Mouse (Mus musculus): ENCODE results near the gene Srebf2. TPM values are rescaled to one million over a fixed set of nuclear protein-coding genes. Genes with fewer than 3 reads are reported as not detected.

Gene Srebf2
- polyA plus RNA-seq, 1 experiment = not detected

DNA sequence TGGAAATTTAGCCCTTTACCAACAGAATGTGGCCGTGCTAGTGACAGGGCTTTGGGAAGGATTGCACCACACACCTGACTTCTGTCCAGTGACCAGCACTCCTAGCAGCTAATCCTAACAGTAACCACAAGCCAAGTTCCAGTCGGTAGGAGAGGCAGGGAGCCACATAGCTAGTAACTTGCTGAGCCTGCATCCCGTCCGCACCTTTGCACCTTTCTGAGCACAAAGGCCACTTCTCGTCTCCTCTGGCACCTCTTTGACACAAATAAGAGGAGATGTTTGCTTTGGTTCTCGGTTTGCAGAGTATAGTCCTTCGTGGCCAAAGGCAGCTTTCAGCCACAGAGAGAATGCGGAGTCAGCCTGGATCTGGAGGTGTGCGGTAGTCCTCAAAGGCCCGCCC lies 37.7 kb downstream of the Srebf2 start:
- 91% methylated on average over 10 of the region's 10 CpGs for WGBS
- Histone ChIP-seq H3K27ac (ENCODE audit: insufficient read depth, low read depth, low read length) (no peak overlapping the region), H3K4me1 (ENCODE audit: control insufficient read depth, insufficient read depth, low read length) (peaks cover 8% of the 10 kb centered on the region), H3K4me3 (ENCODE audit: insufficient read depth, low read depth, low read length) (no peak overlapping the region)
- no peak for TF ChIP-seq CTCF (IDR thresholded peaks at IDR 0.05; ENCODE audit: insufficient read depth, low read depth, low read length)
- no peak for TF ChIP-seq POLR2A (IDR thresholded peaks at IDR 0.05; ENCODE audit: insufficient read depth, low read depth, low read length)

DNA sequence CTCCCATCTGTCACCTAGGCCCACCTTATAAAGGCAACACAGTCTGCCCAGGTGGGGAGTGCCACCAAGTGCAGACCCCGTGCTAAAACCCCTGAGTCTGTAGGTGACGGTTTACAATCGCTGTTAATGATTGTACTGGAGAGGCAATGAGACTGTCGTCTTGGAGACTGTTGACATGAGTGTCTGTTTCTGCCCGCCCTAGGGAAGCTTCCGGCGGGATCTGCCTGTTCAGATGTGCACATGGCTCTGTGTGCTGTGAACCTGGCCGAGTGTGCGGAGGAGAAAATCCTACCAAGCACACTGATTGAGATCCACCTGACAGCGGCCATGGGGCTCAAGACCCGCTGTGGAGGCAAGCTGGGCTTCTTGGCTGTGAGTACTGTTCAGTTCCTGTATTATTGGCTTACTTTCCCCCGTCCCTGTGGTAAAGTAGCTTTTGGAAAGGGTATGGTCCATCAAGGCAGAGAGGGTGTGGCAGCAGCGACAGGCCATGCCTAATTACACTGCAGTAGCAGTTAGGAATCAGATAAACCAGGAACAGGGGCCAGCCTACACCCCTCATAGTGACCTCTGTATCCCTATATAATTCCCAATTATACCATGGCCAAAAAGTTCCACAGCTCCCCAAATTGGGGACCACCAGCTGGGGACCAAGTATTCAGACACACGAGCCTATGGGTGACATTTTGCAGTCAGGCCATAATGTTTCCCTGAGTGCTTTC lies 38.2 kb downstream of the Srebf2 start:
- H3K27ac ChIP-seq (ENCODE audit: insufficient read depth, low read depth, low read length) = no peak overlapping the region
- WGBS = 83% methylated on average over 14 of the region's 14 CpGs

DNA sequence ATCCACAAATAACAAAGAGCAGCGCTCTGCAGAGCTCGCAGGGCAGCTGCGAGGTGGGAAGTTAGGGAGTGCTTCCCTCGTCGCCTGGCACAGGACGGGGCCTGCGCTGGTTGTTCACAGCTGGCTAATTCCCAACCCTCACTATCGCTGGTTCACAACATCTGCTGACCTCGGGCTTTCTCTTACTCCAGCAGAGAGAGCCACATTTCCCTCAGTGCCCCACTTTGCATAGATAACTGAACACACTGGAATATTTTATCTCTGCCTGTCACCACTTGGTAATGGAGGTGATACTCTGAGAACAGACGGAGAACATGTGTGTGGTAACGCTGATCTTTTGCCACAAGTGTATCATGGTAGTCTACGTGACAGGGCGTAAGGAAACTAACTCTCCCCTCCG lies 39.1 kb downstream of the Srebf2 start:
- 76% methylated on average over 14 of the region's 14 CpGs for WGBS
- no peak for TF ChIP-seq POLR2A (IDR thresholded peaks at IDR 0.05; ENCODE audit: insufficient read depth, low read depth, low read length)
- no peak for TF ChIP-seq CTCF (IDR thresholded peaks at IDR 0.05; ENCODE audit: insufficient read depth, low read depth, low read length)
- H3K27ac ChIP-seq (ENCODE audit: insufficient read depth, low read depth, low read length) = no peak overlapping the region
- peaks cover 6% of the 10 kb centered on the region for H3K4me1 ChIP-seq (ENCODE audit: control insufficient read depth, insufficient read depth, low read length)
- no peak overlapping the region for H3K4me3 ChIP-seq (ENCODE audit: insufficient read depth, low read depth, low read length)

More for the DNA sequence above, 38.2 kb downstream of the Srebf2 start:
- H3K4me3 ChIP-seq (ENCODE audit: insufficient read depth, low read depth, low read length) = no peak overlapping the region
- peaks cover 8% of the 10 kb centered on the region for H3K4me1 ChIP-seq (ENCODE audit: control insufficient read depth, insufficient read depth, low read length)
- TF ChIP-seq POLR2A (IDR thresholded peaks at IDR 0.05; ENCODE audit: insufficient read depth, low read depth, low read length) (no peak), CTCF (IDR thresholded peaks at IDR 0.05; ENCODE audit: insufficient read depth, low read depth, low read length) (no peak)

DNA sequence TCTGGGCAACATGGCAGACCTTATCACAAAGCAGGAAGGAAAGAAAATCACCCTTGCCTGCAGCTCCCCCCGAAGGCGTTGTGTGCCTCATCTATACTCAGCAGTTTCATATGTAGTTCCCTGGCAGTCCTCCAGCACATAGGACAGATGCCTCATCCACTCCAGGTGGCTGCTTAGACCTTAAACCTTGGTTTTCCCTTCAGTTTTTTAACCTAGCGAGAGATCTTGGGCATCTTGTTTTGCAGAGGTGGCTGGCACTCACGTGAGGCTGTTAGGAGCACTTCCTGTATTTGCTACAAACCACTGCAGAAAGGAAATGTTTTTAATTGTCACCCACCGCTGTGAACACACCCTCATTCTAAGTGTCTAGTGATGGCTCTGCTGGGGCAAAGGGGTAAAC lies 40.0 kb downstream of the Srebf2 start:
- no peak for TF ChIP-seq CTCF (IDR thresholded peaks at IDR 0.05; ENCODE audit: insufficient read depth, low read depth, low read length)
- Histone ChIP-seq H3K4me3 (ENCODE audit: insufficient read depth, low read depth, low read length) (no peak overlapping the region), H3K4me1 (ENCODE audit: control insufficient read depth, insufficient read depth, low read length) (peaks cover 5% of the 10 kb centered on the region), H3K27ac (ENCODE audit: insufficient read depth, low read depth, low read length) (no peak overlapping the region)
- 85% methylated on average over 5 of the region's 5 CpGs for WGBS

DNA sequence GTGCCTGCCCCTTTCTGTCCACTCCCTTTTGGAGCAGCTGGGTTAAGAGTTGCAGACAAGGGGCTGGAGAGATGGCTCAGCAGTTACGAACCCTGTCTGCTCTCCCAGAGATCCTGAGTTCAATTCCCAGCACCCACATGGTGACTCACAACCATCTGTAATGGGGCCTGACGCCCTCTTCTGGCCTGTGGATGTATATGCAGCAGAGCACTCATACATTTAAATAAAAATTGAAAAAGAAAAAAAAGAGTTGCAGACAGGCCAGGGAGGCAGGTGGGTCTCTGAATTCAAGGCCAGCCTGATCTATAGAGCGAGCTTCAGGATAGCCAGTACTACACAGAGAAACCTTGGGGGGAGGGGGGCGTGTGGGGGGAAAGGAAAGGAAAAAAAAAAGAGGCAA lies 40.4 kb downstream of the Srebf2 start:
- H3K4me1 ChIP-seq (ENCODE audit: control insufficient read depth, insufficient read depth, low read length) = peaks cover 5% of the 10 kb centered on the region
- 89% methylated on average over 4 of the region's 4 CpGs for WGBS
- no peak overlapping the region for H3K27ac ChIP-seq (ENCODE audit: insufficient read depth, low read depth, low read length)
- H3K4me3 ChIP-seq (ENCODE audit: insufficient read depth, low read depth, low read length) = no peak overlapping the region
- no peak for TF ChIP-seq POLR2A (IDR thresholded peaks at IDR 0.05; ENCODE audit: insufficient read depth, low read depth, low read length)
- no peak for TF ChIP-seq CTCF (IDR thresholded peaks at IDR 0.05; ENCODE audit: insufficient read depth, low read depth, low read length)

DNA sequence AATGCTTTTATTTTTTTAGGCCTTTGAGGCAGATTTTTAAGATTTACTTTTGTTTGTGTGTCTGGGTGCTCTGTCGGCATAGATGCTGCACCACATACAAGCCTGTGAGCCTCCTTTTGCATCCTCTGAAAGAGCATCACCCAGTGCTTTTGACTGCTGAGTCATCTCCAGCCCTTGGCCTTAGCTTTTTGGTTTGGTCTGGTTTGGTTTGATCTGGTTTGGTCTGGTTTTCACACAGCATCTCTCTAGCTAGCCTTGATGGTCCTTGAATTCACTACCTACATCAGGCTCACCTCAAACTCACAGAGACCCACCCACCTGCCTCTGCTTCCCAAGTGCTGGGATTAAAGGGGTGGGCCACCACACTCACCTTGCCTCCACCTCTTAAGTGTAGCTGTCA lies 40.9 kb downstream of the Srebf2 start:
- H3K4me1 ChIP-seq (ENCODE audit: control insufficient read depth, insufficient read depth, low read length) = peaks cover 9% of the 10 kb centered on the region
- H3K4me3 ChIP-seq (ENCODE audit: insufficient read depth, low read depth, low read length) = no peak overlapping the region
- WGBS = 25% methylated on average over 1 of the region's 1 CpGs
- 0 out of 2 replicates have a peak overlapping the region, but pooled peaks have one; percentile 27 for H3K27ac ChIP-seq (ENCODE audit: insufficient read depth, low read depth, low read length)
- no peak for TF ChIP-seq POLR2A (IDR thresholded peaks at IDR 0.05; ENCODE audit: insufficient read depth, low read depth, low read length)
- TF ChIP-seq CTCF (IDR thresholded peaks at IDR 0.05; ENCODE audit: insufficient read depth, low read depth, low read length) = no peak

GRCm38 (mm10) chr15:82188481-82189240 lies 41.7 kb downstream of the Srebf2 start:
- H3K27ac ChIP-seq (ENCODE audit: insufficient read depth, low read depth, low read length) = no peak overlapping the region
- peaks cover 9% of the 10 kb centered on the region for H3K4me1 ChIP-seq (ENCODE audit: control insufficient read depth, insufficient read depth, low read length)
- no peak overlapping the region for H3K4me3 ChIP-seq (ENCODE audit: insufficient read depth, low read depth, low read length)
- whole genome bisulfite sequencing = 63% methylated on average over 10 of the region's 10 CpGs
- TF ChIP-seq CTCF (IDR thresholded peaks at IDR 0.05; ENCODE audit: insufficient read depth, low read depth, low read length) (no peak), POLR2A (IDR thresholded peaks at IDR 0.05; ENCODE audit: insufficient read depth, low read depth, low read length) (no peak)

DNA sequence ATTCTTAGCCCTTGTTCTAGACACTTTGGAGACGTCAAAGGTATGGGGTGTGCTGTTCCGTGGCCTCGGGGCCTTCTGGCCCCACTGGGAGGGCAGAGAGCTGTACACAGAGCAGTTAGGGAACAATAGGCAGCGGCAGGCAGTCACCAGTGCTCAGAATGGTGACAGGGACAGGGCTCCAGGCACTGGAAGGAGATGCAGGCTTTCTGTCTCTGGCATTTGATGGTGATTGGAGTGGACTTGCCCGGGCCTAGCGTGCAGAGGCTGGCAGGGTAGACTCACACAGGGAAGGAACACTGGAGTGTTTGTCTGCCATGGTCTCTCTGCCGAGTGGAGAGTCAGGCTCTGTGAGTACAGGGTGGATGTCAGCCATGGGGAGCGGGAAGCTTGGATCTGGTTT lies 45.6 kb downstream of the Srebf2 start:
- no peak overlapping the region for H3K27ac ChIP-seq (ENCODE audit: insufficient read depth, low read depth, low read length)
- H3K4me3 ChIP-seq (ENCODE audit: insufficient read depth, low read depth, low read length) = no peak overlapping the region
- TF ChIP-seq POLR2A (IDR thresholded peaks at IDR 0.05; ENCODE audit: insufficient read depth, low read depth, low read length) (no peak), CTCF (IDR thresholded peaks at IDR 0.05; ENCODE audit: insufficient read depth, low read depth, low read length) (no peak)
- 61% methylated on average over 8 of the region's 8 CpGs for WGBS
- H3K4me1 ChIP-seq (ENCODE audit: control insufficient read depth, insufficient read depth, low read length) = peaks cover 11% of the 10 kb centered on the region

GRCm38 (mm10) chr15:82196300-82196699 lies 49.3 kb downstream of the Srebf2 start:
- H3K4me1 ChIP-seq (ENCODE audit: control insufficient read depth, insufficient read depth, low read length) = peaks cover 9% of the 10 kb centered on the region
- no peak for TF ChIP-seq POLR2A (IDR thresholded peaks at IDR 0.05; ENCODE audit: insufficient read depth, low read depth, low read length)
- no peak for TF ChIP-seq CTCF (IDR thresholded peaks at IDR 0.05; ENCODE audit: insufficient read depth, low read depth, low read length)
- no peak overlapping the region for H3K27ac ChIP-seq (ENCODE audit: insufficient read depth, low read depth, low read length)
- H3K4me3 ChIP-seq (ENCODE audit: insufficient read depth, low read depth, low read length) = no peak overlapping the region
- WGBS = 75% methylated on average over 12 of the region's 12 CpGs
